Mouse (Mus musculus) heart, postnatal 0 days (tissue): ENCODE data around the gene Kctd7. TPM values are rescaled to one million over a fixed set of nuclear protein-coding genes. Genes with fewer than 3 reads are reported as not detected.

Source experiments
- ATAC-seq: fragments of 200-750 bp; cut with Nextera tagmentation; 2 replicates; pipeline ENCODE4 v1.8.0; 2017; ENCODE audit warnings: low read depth, moderate number of reproducible peaks, moderate library complexity; ENCODE audit not compliant: insufficient read depth
- DNase-seq: peaks from one replicate; pipeline ENCODE4 v3.0.0-alpha.2; 2016; ENCODE audit warnings: low spot score
- H3K27ac ChIP-seq: fragments of 300-500 bp; sonication (generic); 2 replicates; pipeline ENCODE4 v1.5.1; 2014; ENCODE audit warnings: low read depth, mild to moderate bottlenecking
- H3K27me3 ChIP-seq: fragments of 300-500 bp; sonication (generic); 2 replicates; pipeline ENCODE4 v1.6.1; 2014; ENCODE audit warnings: low read length, mixed read lengths; ENCODE audit not compliant: control insufficient read depth, insufficient read depth
- H3K36me3 ChIP-seq: fragments of 300-500 bp; sonication (generic); replicated peaks from 2 replicates; pipeline ENCODE4 v1.6.1; 2014; ENCODE audit warnings: low read length, mixed read lengths; ENCODE audit not compliant: control insufficient read depth, insufficient read depth
- H3K4me1 ChIP-seq: fragments of 300-500 bp; sonication (generic); 2 replicates; pipeline ENCODE4 v1.6.1; 2014; ENCODE audit warnings: antibody characterized with exemption; ENCODE audit not compliant: control insufficient read depth, insufficient read depth
- H3K4me2 ChIP-seq: fragments of 300-500 bp; sonication (generic); 2 replicates; pipeline ENCODE4 v1.6.1; 2014; ENCODE audit warnings: low read depth, mild to moderate bottlenecking, low read length, moderate library complexity
- H3K4me3 ChIP-seq: fragments of 300-500 bp; sonication (generic); 2 replicates; pipeline ENCODE4 v1.5.1; 2014; ENCODE audit warnings: low read depth, low read length
- H3K9ac ChIP-seq: fragments of 300-500 bp; sonication (generic); replicated peaks from 2 replicates; pipeline ENCODE4 v1.6.1; 2014; ENCODE audit warnings: low read depth, low read length, mixed read lengths
- H3K9me3 ChIP-seq: fragments of 300-500 bp; sonication (generic); replicated peaks from 2 replicates; pipeline ENCODE4 v1.6.1; 2016; ENCODE audit warnings: low read length; ENCODE audit not compliant: control insufficient read depth
- CTCF ChIP-seq: IDR thresholded peaks from 2 replicates; pipeline ENCODE4 v1.5.1; 2016; ENCODE audit warnings: antibody characterized with exemption, control low read depth, low read depth
- EP300 ChIP-seq: IDR thresholded peaks from 2 replicates; pipeline ENCODE4 v1.6.1; 2016; ENCODE audit warnings: antibody characterized with exemption, low read depth
- WGBS: fragments of 180-500 bp; shearing (Covaris S2); extraction: QIAGEN DNeasy Blood & Tissue Kit; methylation state at CpG from one replicate; pipeline ENCODE4 v1.1.7; 2014; 5-methylcytosine and 5-hydroxymethylcytosine counted together
- polyA plus RNA-seq: library from polyadenylated mRNA; unstranded; fragments of >200 nt; fragmentation: Nextera tagmentation; extraction: Ambion mirVana; gene quantifications from 2 replicates; pipeline ENCODE4 v1.2.1, GENCODE M21; 2015
- total RNA-seq: library from RNA; depleted of rRNA; stranded (reverse); fragments of >200 nt; gene quantifications from 2 replicates; pipeline ENCODE4 v1.2.3, GENCODE M21; 2014; ENCODE audit warnings: low replicate concordance

The Kctd7 gene
- total and polyA plus RNA-seq, 2 experiments from 2014 or later: 4.2 to 4.8 TPM

- 0 out of 2 replicates have a peak, but pooled peaks cover 4% of the 10 kb centered on the region for H3K27me3 ChIP-seq
- ATAC-seq (no peak), DNase-seq (no peak)
- 80% methylated on average over 12 of the region's 12 CpGs for WGBS
- H3K36me3 ChIP-seq: no peaks in the 10 kb centered on the region
- no peak for TF ChIP-seq CTCF
- TF ChIP-seq EP300: no peak
- H3K27ac ChIP-seq: no peak overlapping the region
- no peak overlapping the region for H3K4me3 ChIP-seq
- H3K4me2 ChIP-seq: no peak overlapping the region
- no peaks in the 10 kb centered on the region for H3K9me3 ChIP-seq
- H3K9ac ChIP-seq: no peak overlapping the region
- H3K4me1 ChIP-seq: no peaks in the 10 kb centered on the region
Measured at GRCm38 (mm10) chr5:130110632-130111464, 33.8 kb upstream of the Kctd7 start.

GRCm38 (mm10) chr5:130112653-130113052 is 32.0 kb upstream of the Kctd7 start:
- Histone ChIP-seq H3K9me3 (no peaks in the 10 kb centered on the region), H3K9ac (no peak overlapping the region), H3K4me1 (no peaks in the 10 kb centered on the region), H3K27me3 (0 out of 2 replicates have a peak, but pooled peaks cover 4% of the 10 kb centered on the region), H3K4me2 (no peak overlapping the region), H3K36me3 (no peaks in the 10 kb centered on the region), H3K4me3 (no peak overlapping the region), H3K27ac (no peak overlapping the region)
- ATAC-seq (no peak), DNase-seq (no peak)
- TF ChIP-seq EP300 (no peak), CTCF (no peak)

- Histone ChIP-seq H3K36me3 (no peaks in the 10 kb centered on the region), H3K4me1 (peaks cover 5% of the 10 kb centered on the region), H3K27ac (no peak overlapping the region), H3K4me2 (no peak overlapping the region), H3K4me3 (no peak overlapping the region), H3K27me3 (no peaks in the 10 kb centered on the region), H3K9ac (no peak overlapping the region), H3K9me3 (no peaks in the 10 kb centered on the region)
- WGBS: 82% methylated on average over 12 of the region's 12 CpGs
- TF ChIP-seq CTCF (no peak), EP300 (no peak)
- DNase-seq: no peak
- ATAC-seq: no peak
Measured at GRCm38 (mm10) chr5:130116116-130116515, 28.5 kb upstream of the Kctd7 start.

GRCm38 (mm10) chr5:130116857-130117256 is 27.8 kb upstream of the Kctd7 start:
- Histone ChIP-seq H3K9ac (no peak overlapping the region), H3K4me2 (no peak overlapping the region), H3K36me3 (no peaks in the 10 kb centered on the region), H3K4me3 (no peak overlapping the region), H3K9me3 (no peaks in the 10 kb centered on the region), H3K4me1 (peaks cover 5% of the 10 kb centered on the region), H3K27ac (no peak overlapping the region), H3K27me3 (no peaks in the 10 kb centered on the region)
- no peak for TF ChIP-seq CTCF
- no peak for TF ChIP-seq EP300
- WGBS: 84% methylated on average over 7 of the region's 7 CpGs
- ATAC-seq: no peak
- DNase-seq: no peak

GRCm38 (mm10) chr5:130117932-130118331 is 26.7 kb upstream of the Kctd7 start:
- Histone ChIP-seq H3K4me3 (no peak overlapping the region), H3K36me3 (no peaks in the 10 kb centered on the region), H3K4me2 (no peak overlapping the region), H3K9me3 (no peaks in the 10 kb centered on the region), H3K27me3 (no peaks in the 10 kb centered on the region), H3K9ac (no peak overlapping the region), H3K27ac (no peak overlapping the region), H3K4me1 (peaks cover 5% of the 10 kb centered on the region)
- WGBS: 71% methylated on average over 6 of the region's 6 CpGs
- no peak for ATAC-seq
- no peak for DNase-seq
- TF ChIP-seq EP300 (no peak), CTCF (no peak)

GRCm38 (mm10) chr5:130119236-130119635 is 25.4 kb upstream of the Kctd7 start:
- no peak overlapping the region for H3K27ac ChIP-seq
- no peaks in the 10 kb centered on the region for H3K36me3 ChIP-seq
- DNase-seq (no peak), ATAC-seq (no peak)
- H3K9ac ChIP-seq: no peak overlapping the region
- H3K27me3 ChIP-seq: no peaks in the 10 kb centered on the region
- no peaks in the 10 kb centered on the region for H3K9me3 ChIP-seq
- H3K4me2 ChIP-seq: no peak overlapping the region
- TF ChIP-seq CTCF (no peak), EP300 (no peak)
- WGBS: 47% methylated on average over 3 of the region's 3 CpGs
- H3K4me3 ChIP-seq: no peak overlapping the region
- peaks cover 5% of the 10 kb centered on the region for H3K4me1 ChIP-seq
